Mouse (Mus musculus): Measurements from ENCODE around the gene Sub1. TPM values are rescaled to one million over a fixed set of nuclear protein-coding genes. Genes with fewer than 3 reads are reported as not detected.

The Sub1 gene
- polyA plus RNA-seq, 1 experiment from 2014 or later = 587 TPM

DNA sequence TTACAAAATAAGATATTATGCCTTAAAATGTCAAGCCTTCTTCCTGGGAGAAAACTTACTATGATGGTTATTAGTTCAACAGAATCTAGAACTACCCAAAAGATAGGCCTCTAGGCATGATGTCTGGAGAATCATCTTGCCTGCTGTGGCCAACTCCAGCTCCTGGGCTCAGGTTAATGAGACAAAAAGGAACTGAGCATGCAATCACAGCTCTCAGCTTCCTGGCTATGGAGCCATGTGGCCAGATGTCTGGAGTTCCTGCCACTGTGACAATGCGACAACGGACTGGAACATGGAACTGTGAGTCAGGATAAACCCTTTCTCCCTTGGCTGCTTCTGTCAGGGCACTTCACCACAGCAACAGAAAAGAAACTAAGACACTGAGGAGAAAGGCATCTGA lies 14.8 kb downstream of the Sub1 start:
- Histone ChIP-seq H3K9ac (replicated peaks) (no peak overlapping the region), H3K9me3 (no peaks in the 10 kb centered on the region), H3K27me3 (no peaks in the 10 kb centered on the region), H3K4me1 (replicated peaks) (no peaks in the 10 kb centered on the region), H3K4me2 (replicated peaks) (no peak overlapping the region), H3K36me3 (peaks cover 64% of the 10 kb centered on the region), H3K4me3 (replicated peaks) (no peak overlapping the region), H3K27ac (no peak overlapping the region)
- WGBS = 94% methylated on average over 2 of the region's 2 CpGs
- no peak for ATAC-seq

GRCm38 (mm10) chr15:11981501-11981900 lies 15.3 kb downstream of the Sub1 start:
- no peak overlapping the region for H3K4me3 ChIP-seq (replicated peaks)
- H3K27ac ChIP-seq = no peak overlapping the region
- 94% methylated on average over 8 of the region's 8 CpGs for WGBS
- peaks cover 61% of the 10 kb centered on the region for H3K36me3 ChIP-seq
- H3K9me3 ChIP-seq = no peaks in the 10 kb centered on the region
- no peak for ATAC-seq
- H3K4me2 ChIP-seq (replicated peaks) = no peak overlapping the region
- no peaks in the 10 kb centered on the region for H3K27me3 ChIP-seq
- H3K9ac ChIP-seq (replicated peaks) = no peak overlapping the region
- H3K4me1 ChIP-seq (replicated peaks) = no peaks in the 10 kb centered on the region

DNA sequence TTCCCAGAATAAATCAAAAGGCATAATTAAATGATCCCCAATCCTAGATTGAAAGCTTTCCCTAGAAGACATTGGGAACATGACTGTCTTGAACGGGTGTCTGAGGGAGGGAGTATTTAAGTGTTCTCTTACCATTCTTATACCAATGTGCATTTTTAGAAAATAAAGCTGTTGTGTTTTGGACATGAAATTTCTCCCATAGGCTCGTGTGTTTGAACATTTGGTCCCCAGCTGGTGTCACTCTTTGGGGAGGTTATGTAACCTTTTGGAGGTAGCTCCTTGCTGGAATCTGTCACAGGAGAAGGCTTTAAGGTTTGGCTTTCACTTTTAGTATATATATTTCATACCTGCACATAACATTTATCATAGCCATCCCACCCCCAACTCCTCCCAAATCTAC lies 18.6 kb downstream of the Sub1 start:
- H3K9me3 ChIP-seq = no peaks in the 10 kb centered on the region
- ATAC-seq = no peak
- no peak overlapping the region for H3K4me2 ChIP-seq (replicated peaks)
- 89% methylated on average over 2 of the region's 2 CpGs for WGBS
- no peak overlapping the region for H3K27ac ChIP-seq
- H3K4me1 ChIP-seq (replicated peaks) = no peaks in the 10 kb centered on the region
- H3K36me3 ChIP-seq = peaks cover 35% of the 10 kb centered on the region
- H3K4me3 ChIP-seq (replicated peaks) = no peak overlapping the region
- H3K9ac ChIP-seq (replicated peaks) = no peak overlapping the region
- no peaks in the 10 kb centered on the region for H3K27me3 ChIP-seq

DNA sequence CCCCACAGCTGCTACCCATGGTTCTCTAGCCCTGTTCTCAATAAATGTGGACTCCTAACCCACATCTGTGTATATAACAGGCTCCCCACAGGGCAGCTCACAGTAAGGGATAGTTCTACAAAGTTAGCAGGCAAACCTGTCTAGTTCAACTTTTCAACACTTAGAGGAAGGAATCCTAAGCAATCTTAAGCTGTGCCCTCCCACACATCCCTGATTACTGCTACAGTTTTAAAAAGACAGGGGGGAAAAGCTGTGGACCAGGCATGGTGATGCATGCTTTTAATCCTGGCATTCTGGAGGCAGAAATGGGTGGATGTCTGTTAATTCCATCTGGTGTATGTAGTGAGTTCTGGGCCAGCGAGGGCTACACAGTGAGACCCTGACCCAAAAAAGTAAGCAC lies 19.7 kb downstream of the Sub1 start:
- no peaks in the 10 kb centered on the region for H3K4me1 ChIP-seq (replicated peaks)
- no peak overlapping the region for H3K9ac ChIP-seq (replicated peaks)
- no peak overlapping the region for H3K27ac ChIP-seq
- no peaks in the 10 kb centered on the region for H3K27me3 ChIP-seq
- H3K9me3 ChIP-seq = no peaks in the 10 kb centered on the region
- WGBS = 93% methylated on average over 1 of the region's 1 CpGs
- no peak overlapping the region for H3K4me3 ChIP-seq (replicated peaks)
- peaks cover 28% of the 10 kb centered on the region for H3K36me3 ChIP-seq
- H3K4me2 ChIP-seq (replicated peaks) = no peak overlapping the region
- no peak for ATAC-seq

DNA sequence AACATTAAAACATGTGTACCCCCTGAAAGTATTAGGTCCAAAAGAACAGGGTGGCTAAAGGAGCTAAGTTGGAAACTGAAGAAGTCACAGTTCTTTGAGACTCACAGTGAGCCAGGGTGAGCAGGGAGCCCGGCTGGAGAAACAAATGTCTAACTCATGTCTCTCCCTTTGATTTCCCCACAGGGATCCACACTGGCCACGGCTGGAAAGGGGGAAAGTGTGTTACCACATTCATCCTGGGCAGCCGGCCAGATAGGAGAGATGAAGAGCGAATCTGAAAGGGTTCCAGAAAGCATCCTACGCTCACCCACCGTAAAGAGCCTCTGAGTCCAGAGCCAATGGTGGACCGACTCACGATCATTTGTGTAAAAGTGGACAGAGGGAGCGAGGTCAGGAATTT lies 20.9 kb downstream of the Sub1 start:
- WGBS = 91% methylated on average over 9 of the region's 9 CpGs

GRCm38 (mm10) chr15:11971854-11972420 lies 24.8 kb downstream of the Sub1 start:
- Histone ChIP-seq H3K9ac (replicated peaks) (no peak overlapping the region), H3K27ac (no peak overlapping the region), H3K27me3 (no peaks in the 10 kb centered on the region), H3K36me3 (no peaks in the 10 kb centered on the region; the same call in 1 of the 2 replicates), H3K4me1 (replicated peaks) (no peaks in the 10 kb centered on the region), H3K9me3 (no peaks in the 10 kb centered on the region), H3K4me3 (replicated peaks) (no peak overlapping the region), H3K4me2 (replicated peaks) (no peak overlapping the region)
- peak; percentile 87 for ATAC-seq
- WGBS = 25% methylated on average over 13 of the region's 13 CpGs

More for the DNA sequence above, 20.9 kb downstream of the Sub1 start:
- no peak overlapping the region for H3K4me2 ChIP-seq (replicated peaks)
- H3K9me3 ChIP-seq = no peaks in the 10 kb centered on the region
- no peak overlapping the region for H3K27ac ChIP-seq
- no peaks in the 10 kb centered on the region for H3K4me1 ChIP-seq (replicated peaks)
- no peak for ATAC-seq
- no peak overlapping the region for H3K9ac ChIP-seq (replicated peaks)
- peaks cover 19% of the 10 kb centered on the region for H3K36me3 ChIP-seq
- H3K27me3 ChIP-seq = no peaks in the 10 kb centered on the region
- H3K4me3 ChIP-seq (replicated peaks) = no peak overlapping the region

GRCm38 (mm10) chr15:11970621-11971020 lies 26.2 kb downstream of the Sub1 start:
- Histone ChIP-seq H3K27ac (no peak overlapping the region), H3K4me3 (replicated peaks) (no peak overlapping the region), H3K4me2 (replicated peaks) (no peak overlapping the region), H3K9ac (replicated peaks) (no peak overlapping the region), H3K9me3 (no peaks in the 10 kb centered on the region), H3K4me1 (replicated peaks) (no peaks in the 10 kb centered on the region), H3K27me3 (no peaks in the 10 kb centered on the region), H3K36me3 (no peaks in the 10 kb centered on the region)
- WGBS = 77% methylated on average over 10 of the region's 10 CpGs
- no peak for ATAC-seq

- Histone ChIP-seq H3K27me3 (no peaks in the 10 kb centered on the region), H3K36me3 (no peaks in the 10 kb centered on the region), H3K4me1 (replicated peaks) (no peaks in the 10 kb centered on the region), H3K9ac (replicated peaks) (no peak overlapping the region), H3K4me2 (replicated peaks) (no peak overlapping the region), H3K9me3 (no peaks in the 10 kb centered on the region), H3K4me3 (replicated peaks) (no peak overlapping the region), H3K27ac (no peak overlapping the region)
- ATAC-seq = no peak
- 91% methylated on average over 9 of the region's 9 CpGs for WGBS
These were observed 27.9 kb downstream of the Sub1 start for GRCm38 (mm10) chr15:11968851-11969250.

GRCm38 (mm10) chr15:11966367-11966766 lies 30.4 kb downstream of the Sub1 start:
- Histone ChIP-seq H3K4me3 (replicated peaks) (no peak overlapping the region), H3K9ac (replicated peaks) (no peak overlapping the region), H3K27ac (no peak overlapping the region), H3K9me3 (no peaks in the 10 kb centered on the region), H3K36me3 (no peaks in the 10 kb centered on the region), H3K4me1 (replicated peaks) (no peaks in the 10 kb centered on the region), H3K4me2 (replicated peaks) (no peak overlapping the region), H3K27me3 (no peaks in the 10 kb centered on the region)
- no peak for ATAC-seq
- WGBS = 14% methylated on average over 4 of the region's 4 CpGs

- Histone ChIP-seq H3K9ac (replicated peaks) (no peak overlapping the region), H3K36me3 (no peaks in the 10 kb centered on the region), H3K27me3 (no peaks in the 10 kb centered on the region), H3K27ac (no peak overlapping the region), H3K4me1 (replicated peaks) (no peaks in the 10 kb centered on the region), H3K4me2 (replicated peaks) (no peak overlapping the region), H3K4me3 (replicated peaks) (no peak overlapping the region), H3K9me3 (no peaks in the 10 kb centered on the region)
- no peak for ATAC-seq
- 90% methylated on average over 5 of the region's 5 CpGs for WGBS
These were observed 31.5 kb downstream of the Sub1 start for GRCm38 (mm10) chr15:11965201-11965845.

DNA sequence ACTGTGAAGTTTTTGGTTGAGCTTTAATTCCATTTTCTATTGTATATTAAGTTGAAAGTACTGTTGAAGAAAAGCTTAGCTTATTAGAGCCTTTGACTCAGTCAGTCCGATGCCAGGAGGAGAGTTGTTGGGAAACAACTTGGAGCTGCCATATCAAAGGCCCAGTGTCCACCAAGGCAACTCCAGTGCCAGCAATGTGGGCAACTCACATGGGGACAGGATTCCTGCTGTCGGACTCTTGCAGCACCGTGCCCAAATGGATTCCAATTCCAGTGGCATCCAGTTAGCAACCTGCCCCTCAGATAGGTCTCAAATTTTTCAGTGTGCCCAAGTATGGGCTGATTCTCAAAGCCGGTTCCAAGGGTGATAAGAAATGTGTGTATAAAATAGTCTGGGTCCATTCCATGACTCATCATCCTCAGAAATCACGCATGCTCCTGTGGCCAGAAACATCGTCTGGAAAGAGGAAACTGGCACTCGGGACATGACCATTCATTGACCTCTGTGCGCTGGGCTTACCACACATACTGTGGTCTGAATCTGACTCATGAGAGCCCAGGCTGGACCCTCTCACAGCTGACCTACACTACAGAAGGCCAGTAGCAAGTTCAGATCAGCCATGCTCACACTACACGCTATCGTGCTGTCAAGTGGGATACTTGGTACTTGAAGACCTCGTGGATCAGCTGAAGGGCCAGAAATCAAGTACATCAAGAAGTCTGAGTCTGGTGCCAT lies 32.8 kb downstream of the Sub1 start:
- WGBS = 92% methylated on average over 11 of the region's 11 CpGs
- no peak overlapping the region for H3K4me2 ChIP-seq (replicated peaks)
- no peaks in the 10 kb centered on the region for H3K36me3 ChIP-seq
- no peak overlapping the region for H3K4me3 ChIP-seq (replicated peaks)
- H3K4me1 ChIP-seq (replicated peaks) = no peaks in the 10 kb centered on the region
- H3K27me3 ChIP-seq = no peaks in the 10 kb centered on the region
- ATAC-seq = no peak
- H3K27ac ChIP-seq = no peak overlapping the region
- H3K9ac ChIP-seq (replicated peaks) = no peak overlapping the region
- H3K9me3 ChIP-seq = no peaks in the 10 kb centered on the region

DNA sequence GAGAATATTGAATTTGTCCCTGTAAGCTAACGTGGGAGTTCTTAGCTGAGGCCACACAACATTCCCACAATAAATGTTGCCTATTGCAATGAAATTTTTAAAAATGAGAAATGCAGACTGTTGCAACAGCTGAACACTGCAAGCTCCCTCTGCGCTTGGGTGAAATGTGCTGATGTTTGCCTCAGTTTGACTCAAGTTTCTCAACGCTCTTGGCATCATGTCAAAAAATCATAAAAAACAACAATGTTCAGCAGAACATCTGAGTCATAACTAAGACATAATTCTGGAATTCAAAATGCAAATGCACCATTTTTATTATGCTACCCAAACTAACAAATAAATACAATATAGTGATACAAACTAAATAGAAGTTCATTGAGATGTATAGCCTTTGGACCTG lies 37.1 kb downstream of the Sub1 start:
- Histone ChIP-seq H3K27ac (no peak overlapping the region), H3K9me3 (no peaks in the 10 kb centered on the region), H3K9ac (replicated peaks) (no peak overlapping the region), H3K4me2 (replicated peaks) (no peak overlapping the region), H3K4me1 (replicated peaks) (no peaks in the 10 kb centered on the region), H3K36me3 (no peaks in the 10 kb centered on the region), H3K4me3 (replicated peaks) (no peak overlapping the region), H3K27me3 (no peaks in the 10 kb centered on the region)
- 91% methylated on average over 3 of the region's 3 CpGs for WGBS
- ATAC-seq = no peak
